Mouse (Mus musculus): ENCODE measurements at regions not wholly inside any gene's neighbourhood (a gene's known extent, or its start where the extent isn't known, plus 50 kb on each side); places are given as distances from the start of the nearest gene placed in this dataset.

- DNase-seq (ENCODE audit: low spot score in 2 of 2), result no peak
Measured at GRCm38 (mm10) chr3:29890764-29891163, 657.0 kb downstream of the Mecom start.

- DNase-seq (ENCODE audit: low spot score in 2 of 2), result no peak
Measured at GRCm38 (mm10) chr3:29890286-29890685, 657.5 kb downstream of the Mecom start.

- no peak for DNase-seq (ENCODE audit: low spot score in 2 of 2)
Measured at GRCm38 (mm10) chr3:29889638-29890037, 658.2 kb downstream of the Mecom start.

- DNase-seq (ENCODE audit: low spot score in 2 of 2), result no peak
Measured at GRCm38 (mm10) chr3:29879966-29880365, 667.8 kb downstream of the Mecom start.

- no peak for DNase-seq (ENCODE audit: low spot score in 2 of 2)
Measured at GRCm38 (mm10) chr3:29875768-29876167, 672.0 kb downstream of the Mecom start.

GRCm38 (mm10) chr3:29862437-29862836, 685.4 kb downstream of the Mecom start:
- no peak for DNase-seq (ENCODE audit: low spot score in 2 of 2)

GRCm38 (mm10) chr3:29852465-29852864, 695.3 kb downstream of the Mecom start:
- no peak for DNase-seq (ENCODE audit: low spot score in 2 of 2)

GRCm38 (mm10) chr3:29835432-29835831, 712.4 kb downstream of the Mecom start:
- DNase-seq (ENCODE audit: low spot score in 2 of 2), result no peak

- no peak for DNase-seq (ENCODE audit: low spot score in 2 of 2)
Measured at GRCm38 (mm10) chr3:29834884-29835283, 712.9 kb downstream of the Mecom start.

- DNase-seq (ENCODE audit: low spot score in 2 of 2), result no peak
Measured at GRCm38 (mm10) chr3:29831346-29831745, 716.5 kb downstream of the Mecom start.

- no peak for DNase-seq (ENCODE audit: low spot score in 2 of 2)
Measured at GRCm38 (mm10) chr3:29822622-29823370, 725.0 kb downstream of the Mecom start.

- no peak for DNase-seq (ENCODE audit: low spot score in 2 of 2)
Measured at GRCm38 (mm10) chr3:29816964-29817363, 730.8 kb downstream of the Mecom start.

- no peak for DNase-seq (ENCODE audit: low spot score in 2 of 2)
Measured at GRCm38 (mm10) chr3:29813276-29813675, 731.5 kb downstream of the Egfem1 start.

- no peak for DNase-seq (ENCODE audit: low spot score in 2 of 2)
Measured at GRCm38 (mm10) chr3:29812480-29813240, 730.8 kb downstream of the Egfem1 start.

- no peak for DNase-seq (ENCODE audit: low spot score in 2 of 2)
Measured at GRCm38 (mm10) chr3:29806046-29806445, 724.2 kb downstream of the Egfem1 start.

- DNase-seq (ENCODE audit: low spot score in 2 of 2), result no peak
Measured at GRCm38 (mm10) chr3:29803456-29803855, 721.6 kb downstream of the Egfem1 start.

GRCm38 (mm10) chr3:29801081-29801480, 719.3 kb downstream of the Egfem1 start:
- no peak for DNase-seq (ENCODE audit: low spot score in 2 of 2)

- DNase-seq (ENCODE audit: low spot score in 2 of 2), result no peak
Measured at GRCm38 (mm10) chr3:29774365-29774764, 692.5 kb downstream of the Egfem1 start.

GRCm38 (mm10) chr3:29771194-29771593, 689.4 kb downstream of the Egfem1 start:
- DNase-seq (ENCODE audit: low spot score in 2 of 2), result no peak

GRCm38 (mm10) chr3:29768592-29768991, 686.8 kb downstream of the Egfem1 start:
- DNase-seq (ENCODE audit: low spot score in 2 of 2), result no peak

GRCm38 (mm10) chr3:29764021-29764420, 682.2 kb downstream of the Egfem1 start:
- DNase-seq (ENCODE audit: low spot score in 2 of 2), result no peak

- DNase-seq (ENCODE audit: low spot score in 2 of 2), result peak in 1 of 2 experiments; percentile 2
Measured at GRCm38 (mm10) chr3:29757821-29758494, 676.1 kb downstream of the Egfem1 start.

Data from gastrocnemius, adult 8-10 months (tissue).